Mouse (Mus musculus): ENCODE measurements around the gene Slc35b3.

GRCm38 (mm10) chr13:38945767-38946166 lies 14.9 kb downstream of the Slc35b3 start:
- TF ChIP-seq POLR2A (IDR thresholded peaks at IDR 0.05; ENCODE audit: borderline replicate concordance, extremely low read depth, low read depth, low read length) (no peak), CTCF (IDR thresholded peaks at IDR 0.05; ENCODE audit: insufficient read depth, low read length) (no peak)

Measured in lung, adult 2 months (tissue).